Mouse (Mus musculus): ENCODE data around the gene Rnaseh2b. TPM values are rescaled to one million over a fixed set of nuclear protein-coding genes. Genes with fewer than 3 reads are reported as not detected.

Gene Rnaseh2b
- polyA plus RNA-seq, 1 experiment = 16.0 TPM

DNA sequence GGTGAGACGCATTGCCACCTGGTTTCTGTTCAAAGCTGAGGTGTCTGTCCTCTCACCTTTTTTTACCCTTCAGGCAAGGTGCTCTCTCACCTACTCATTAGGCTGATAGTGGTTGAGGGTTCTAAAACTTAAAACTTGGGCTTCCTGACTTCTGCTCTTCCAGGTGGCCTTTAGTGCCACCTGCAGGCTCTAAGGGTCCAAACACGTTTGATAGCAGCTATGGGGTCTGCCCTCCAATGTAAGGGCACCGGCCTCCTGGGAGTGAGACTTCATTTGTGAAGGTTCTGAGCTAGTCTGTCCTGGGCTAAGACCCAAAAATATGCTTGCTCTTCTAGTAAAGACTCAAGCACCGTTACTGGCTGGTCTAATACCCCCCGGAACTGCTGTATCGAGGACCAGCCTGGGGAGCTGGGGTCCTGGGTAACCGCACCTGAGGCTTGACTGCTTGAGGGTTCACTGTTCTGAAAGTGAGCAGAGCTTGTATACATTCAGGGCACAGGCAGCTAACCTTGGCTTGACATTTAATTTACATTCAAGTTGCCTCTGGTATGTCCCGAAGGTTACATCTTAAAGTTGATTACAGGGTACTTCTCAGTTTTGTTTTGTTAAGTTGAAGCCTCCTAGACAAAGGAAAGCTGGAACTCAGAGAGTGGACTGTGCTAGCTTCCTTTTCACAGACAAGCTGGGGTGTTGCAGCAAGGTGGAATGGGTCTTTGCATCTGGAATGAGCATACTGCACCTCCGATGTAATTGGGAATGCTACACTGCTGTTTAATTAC lies 41.7 kb downstream of the Rnaseh2b start:
- H3K27me3 ChIP-seq (ENCODE audit: control insufficient read depth, insufficient read depth, low read length) = no peaks in the 10 kb centered on the region
- WGBS = 66% methylated on average over 9 of the region's 9 CpGs
- no peak overlapping the region for H3K27ac ChIP-seq (ENCODE audit: insufficient read depth, low read length)
- no peaks in the 10 kb centered on the region for H3K4me1 ChIP-seq (ENCODE audit: control insufficient read depth, insufficient read depth, low read length)
- H3K4me3 ChIP-seq (replicated peaks; ENCODE audit: insufficient read depth, low read depth, low read length) = no peak overlapping the region
- DNase-seq = no peak
- no peak for TF ChIP-seq POLR2A (IDR thresholded peaks at IDR 0.05; ENCODE audit: borderline replicate concordance, insufficient read depth, low read length)
- peak; percentile 9; the same call in 1 of the 2 replicates for TF ChIP-seq CTCF (IDR thresholded peaks at IDR 0.05; ENCODE audit: borderline replicate concordance, insufficient read depth, low read depth, low read length)

DNA sequence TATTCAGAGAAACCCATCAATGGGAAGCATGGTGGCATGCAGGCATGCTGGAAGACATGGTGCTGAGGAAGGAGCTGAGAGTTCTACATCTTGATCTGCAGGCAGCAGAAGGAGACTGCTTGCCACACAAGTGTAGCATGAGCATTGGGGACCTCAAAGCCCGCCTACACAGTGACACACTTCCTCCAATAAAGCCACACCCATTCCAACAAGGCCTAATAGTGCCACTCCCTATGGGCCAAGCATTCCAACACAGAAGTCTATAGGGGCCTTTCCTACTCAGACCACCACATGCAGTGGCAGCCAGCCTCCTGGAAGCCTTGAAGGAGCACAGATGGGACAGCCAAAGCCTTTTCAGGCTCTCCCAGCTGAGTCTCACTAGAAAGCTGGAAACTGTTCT lies 46.8 kb downstream of the Rnaseh2b start:
- Histone ChIP-seq H3K4me1 (ENCODE audit: control insufficient read depth, insufficient read depth, low read length) (peaks cover 13% of the 10 kb centered on the region), H3K4me3 (replicated peaks; ENCODE audit: insufficient read depth, low read depth, low read length) (no peak overlapping the region), H3K27me3 (ENCODE audit: control insufficient read depth, insufficient read depth, low read length) (no peaks in the 10 kb centered on the region), H3K27ac (ENCODE audit: insufficient read depth, low read length) (no peak overlapping the region)
- DNase-seq = no peak
- TF ChIP-seq CTCF (IDR thresholded peaks at IDR 0.05; ENCODE audit: borderline replicate concordance, insufficient read depth, low read depth, low read length) (no peak), POLR2A (IDR thresholded peaks at IDR 0.05; ENCODE audit: borderline replicate concordance, insufficient read depth, low read length) (no peak)
- WGBS = 82% methylated on average over 1 of the region's 1 CpGs

DNA sequence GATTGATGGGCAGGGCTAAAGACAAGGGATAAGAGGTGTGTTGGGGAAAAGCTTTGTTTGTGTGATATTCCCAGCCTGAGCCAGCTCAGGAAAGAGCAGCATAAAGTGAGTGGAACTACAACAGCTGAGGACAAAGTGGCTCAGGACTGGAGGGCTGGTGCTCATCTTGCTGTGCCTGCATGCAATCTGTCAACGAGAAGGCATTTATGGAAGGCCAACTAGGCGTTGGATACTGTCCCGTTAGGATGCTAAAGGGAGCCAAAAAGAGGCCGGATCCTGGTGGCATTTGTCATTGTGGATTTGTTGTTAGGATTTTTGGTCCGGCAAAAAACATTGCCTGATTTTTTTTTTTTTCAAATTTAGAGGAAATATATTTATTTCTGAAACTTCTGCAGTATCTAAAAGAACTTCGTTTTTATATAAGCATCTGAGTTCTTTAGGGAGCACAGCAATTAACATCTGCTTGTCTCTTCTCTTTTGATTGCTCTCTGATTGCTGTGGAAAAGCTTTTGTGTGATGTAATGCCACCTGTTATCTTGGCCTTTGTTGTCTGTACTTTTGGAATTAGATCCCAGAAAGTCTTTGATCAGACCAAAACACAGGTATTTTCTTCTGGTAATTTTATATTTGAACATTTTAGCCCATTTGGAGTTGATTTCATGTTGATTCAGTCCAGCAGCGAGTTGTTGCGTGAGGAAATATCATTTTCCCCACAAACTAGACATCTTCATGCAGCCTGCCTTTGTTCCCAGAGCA lies 49.7 kb downstream of the Rnaseh2b start:
- H3K27me3 ChIP-seq (ENCODE audit: control insufficient read depth, insufficient read depth, low read length) = no peaks in the 10 kb centered on the region
- peak; percentile 41 to 71 for DNase-seq
- H3K4me3 ChIP-seq (replicated peaks; ENCODE audit: insufficient read depth, low read depth, low read length) = no peak overlapping the region
- no peak for TF ChIP-seq POLR2A (IDR thresholded peaks at IDR 0.05; ENCODE audit: borderline replicate concordance, insufficient read depth, low read length)
- no peak for TF ChIP-seq CTCF (IDR thresholded peaks at IDR 0.05; ENCODE audit: borderline replicate concordance, insufficient read depth, low read depth, low read length)
- H3K27ac ChIP-seq (ENCODE audit: insufficient read depth, low read length) = peak overlapping the region; percentile 26; the same call in 1 of the 2 replicates
- peaks cover 13% of the 10 kb centered on the region for H3K4me1 ChIP-seq (ENCODE audit: control insufficient read depth, insufficient read depth, low read length)
- 14% methylated on average over 8 of the region's 8 CpGs for WGBS

DNA sequence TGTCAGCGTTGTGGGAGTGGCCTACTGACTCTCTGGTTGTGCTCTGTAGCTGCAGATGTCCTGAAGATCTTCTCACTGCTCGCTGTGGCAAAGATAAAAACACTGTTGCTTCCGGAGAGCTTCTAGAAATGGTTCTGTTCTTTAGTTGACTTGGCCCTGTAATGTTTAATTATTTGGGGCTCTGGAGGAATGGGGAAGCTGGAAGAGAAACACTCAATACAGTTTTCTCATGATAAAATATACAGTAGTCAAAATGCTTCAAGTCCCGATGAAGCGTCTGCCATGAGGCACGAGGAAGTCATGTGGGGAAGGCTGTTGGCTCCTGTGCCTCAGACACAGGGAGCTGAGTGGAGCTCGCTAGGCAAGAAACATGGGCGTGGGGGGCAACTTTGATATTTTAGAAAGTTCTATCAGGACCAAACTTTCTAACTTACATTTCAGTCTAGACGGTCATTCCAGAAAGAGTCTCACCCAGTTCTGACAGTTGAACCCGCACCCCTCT lies 50.3 kb downstream of the Rnaseh2b start:
- Histone ChIP-seq H3K27me3 (ENCODE audit: control insufficient read depth, insufficient read depth, low read length) (no peaks in the 10 kb centered on the region), H3K27ac (ENCODE audit: insufficient read depth, low read length) (no peak overlapping the region), H3K4me3 (replicated peaks; ENCODE audit: insufficient read depth, low read depth, low read length) (no peak overlapping the region), H3K4me1 (ENCODE audit: control insufficient read depth, insufficient read depth, low read length) (peaks cover 13% of the 10 kb centered on the region)
- 35% methylated on average over 10 of the region's 10 CpGs for WGBS
- DNase-seq = no peak
- TF ChIP-seq CTCF (IDR thresholded peaks at IDR 0.05; ENCODE audit: borderline replicate concordance, insufficient read depth, low read depth, low read length) = no peak
- no peak for TF ChIP-seq POLR2A (IDR thresholded peaks at IDR 0.05; ENCODE audit: borderline replicate concordance, insufficient read depth, low read length)

DNA sequence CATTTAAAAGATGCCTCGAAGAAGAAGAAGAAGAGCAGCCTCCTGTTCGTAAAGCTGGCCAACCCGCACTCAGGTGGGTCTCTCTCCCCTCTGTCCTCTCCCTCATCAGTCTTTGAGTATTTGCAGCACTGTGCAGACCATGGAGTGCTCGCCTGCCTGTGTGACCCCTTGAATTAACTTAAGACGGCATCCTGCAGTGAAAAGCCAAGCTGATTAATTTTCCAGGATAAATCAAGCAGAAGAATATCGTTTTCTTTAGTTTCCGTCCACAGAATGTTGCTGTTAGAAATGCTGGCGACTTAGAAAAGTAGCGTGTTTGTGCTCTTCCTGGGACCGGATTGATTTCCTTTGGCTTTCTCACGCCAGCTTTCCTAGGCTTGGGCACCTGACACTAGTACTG lies 54.2 kb downstream of the Rnaseh2b start:
- TF ChIP-seq CTCF (IDR thresholded peaks at IDR 0.05; ENCODE audit: borderline replicate concordance, insufficient read depth, low read depth, low read length) (no peak), POLR2A (IDR thresholded peaks at IDR 0.05; ENCODE audit: borderline replicate concordance, insufficient read depth, low read length) (no peak)
- no peaks in the 10 kb centered on the region for H3K27me3 ChIP-seq (ENCODE audit: control insufficient read depth, insufficient read depth, low read length)
- H3K4me3 ChIP-seq (replicated peaks; ENCODE audit: insufficient read depth, low read depth, low read length) = peak overlapping the region; percentile 29
- 37% methylated on average over 11 of the region's 11 CpGs for WGBS
- no peak for DNase-seq
- H3K27ac ChIP-seq (ENCODE audit: insufficient read depth, low read length) = no peak overlapping the region
- peaks cover 13% of the 10 kb centered on the region for H3K4me1 ChIP-seq (ENCODE audit: control insufficient read depth, insufficient read depth, low read length)

DNA sequence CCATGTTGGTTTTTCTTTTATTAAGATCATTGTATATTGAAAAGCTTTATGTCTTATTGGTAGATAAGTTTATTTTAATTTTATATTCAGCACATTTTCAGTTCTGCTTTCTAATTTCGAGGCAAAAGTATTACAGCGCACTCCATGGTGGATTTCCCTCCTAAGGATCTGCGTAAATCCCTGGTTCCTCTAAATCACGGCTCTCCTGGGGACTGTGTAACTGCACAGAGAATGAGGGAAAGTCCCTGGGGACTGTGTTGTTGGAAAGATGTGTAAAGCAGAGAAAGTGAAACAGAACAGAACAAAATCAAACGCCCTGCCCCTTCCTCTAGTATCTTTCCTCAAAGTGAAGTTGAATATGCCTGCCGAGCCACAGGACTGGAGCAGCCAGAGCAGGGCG lies 54.7 kb downstream of the Rnaseh2b start:
- Histone ChIP-seq H3K27me3 (ENCODE audit: control insufficient read depth, insufficient read depth, low read length) (no peaks in the 10 kb centered on the region), H3K4me1 (ENCODE audit: control insufficient read depth, insufficient read depth, low read length) (peaks cover 10% of the 10 kb centered on the region), H3K27ac (ENCODE audit: insufficient read depth, low read length) (no peak overlapping the region), H3K4me3 (replicated peaks; ENCODE audit: insufficient read depth, low read depth, low read length) (no peak overlapping the region)
- WGBS = 70% methylated on average over 7 of the region's 7 CpGs
- DNase-seq = no peak
- TF ChIP-seq CTCF (IDR thresholded peaks at IDR 0.05; ENCODE audit: borderline replicate concordance, insufficient read depth, low read depth, low read length) (no peak), POLR2A (IDR thresholded peaks at IDR 0.05; ENCODE audit: borderline replicate concordance, insufficient read depth, low read length) (no peak)

DNA sequence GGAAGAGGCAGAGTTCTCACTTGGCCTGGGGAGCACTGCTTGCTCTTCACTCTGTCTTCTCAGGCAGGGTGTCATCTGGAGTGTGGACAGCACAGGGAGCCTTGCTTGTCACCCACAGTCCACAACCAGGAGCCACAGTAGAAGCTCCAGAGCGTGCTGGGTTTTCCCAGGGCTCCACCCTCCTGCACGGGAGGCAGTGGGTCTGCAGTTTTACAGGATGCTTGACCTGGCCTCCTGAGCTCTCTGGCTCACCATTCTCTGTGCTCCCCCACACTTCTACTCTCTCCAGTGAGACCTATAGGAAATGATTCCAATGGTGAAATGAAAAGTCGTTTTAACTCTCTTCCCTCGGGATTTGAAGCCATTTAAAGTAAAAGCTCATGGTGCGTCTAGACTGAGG lies 57.4 kb downstream of the Rnaseh2b start:
- no peak for DNase-seq
- TF ChIP-seq POLR2A (IDR thresholded peaks at IDR 0.05; ENCODE audit: borderline replicate concordance, insufficient read depth, low read length) (no peak), CTCF (IDR thresholded peaks at IDR 0.05; ENCODE audit: borderline replicate concordance, insufficient read depth, low read depth, low read length) (no peak)
- Histone ChIP-seq H3K27me3 (ENCODE audit: control insufficient read depth, insufficient read depth, low read length) (no peaks in the 10 kb centered on the region), H3K4me3 (replicated peaks; ENCODE audit: insufficient read depth, low read depth, low read length) (no peak overlapping the region), H3K27ac (ENCODE audit: insufficient read depth, low read length) (no peak overlapping the region), H3K4me1 (ENCODE audit: control insufficient read depth, insufficient read depth, low read length) (no peaks in the 10 kb centered on the region)
- WGBS = 81% methylated on average over 5 of the region's 5 CpGs

Measured in cerebellum, adult 2 months (tissue).